Mouse (Mus musculus) erythroblast, adult 5-6 weeks (primary cell): ENCODE results near the gene Ntm. TPM values are rescaled to one million over a fixed set of nuclear protein-coding genes. Genes with fewer than 3 reads are reported as not detected.

Source experiments
- ATAC-seq: replicated peaks from 2 replicates; pipeline ENCODE4 v1.8.0; 2016; ENCODE audit warnings: moderate number of reproducible peaks, mild to moderate bottlenecking, moderate TSS enrichment, inconsistent platforms; ENCODE audit not compliant: poor library complexity, low FRiP score, severe bottlenecking
- total RNA-seq, 2 experiments: library from RNA; stranded (forward) in 1 of 2; stranded (reverse) in 1 of 2; fragments of 150-400 nt in 1 of 2; fragments of 200-764, 138-1000 nt in 1 of 2; gene quantifications; 2 replicates each; pipeline versions ENCODE4 v1.2.3 to v1.2.4; 2015 to 2017; ENCODE audit warnings: low replicate concordance in 2 of 2

Gene Ntm
- total RNA-seq (2015; ENCODE audit: low replicate concordance) (not detected in 2 replicates), total RNA-seq (2017; ENCODE audit: low replicate concordance) (not detected in 2 replicates)

GRCm38 (mm10) chr9:29962978-29963377, at the start of gene Ntm:
Ntm (minus strand) TSS chr9:29963141.
- ATAC-seq: no peak

GRCm38 (mm10) chr9:30005701-30006100, 42.8 kb upstream of the Ntm start:
- no peak for ATAC-seq

GRCm38 (mm10) chr9:30003612-30004011, 40.7 kb upstream of the Ntm start:
- ATAC-seq: no peak

GRCm38 (mm10) chr9:29981177-29981915, 18.4 kb upstream of the Ntm start:
- ATAC-seq: no peak

- ATAC-seq: no peak
Observed at GRCm38 (mm10) chr9:29961954-29962867, 730 bp downstream of the Ntm start.

GRCm38 (mm10) chr9:29961512-29961911, 1.4 kb downstream of the Ntm start:
- ATAC-seq: no peak

- ATAC-seq: no peak
Observed at GRCm38 (mm10) chr9:29960741-29961140, 2.2 kb downstream of the Ntm start.

GRCm38 (mm10) chr9:29960236-29960635, 2.7 kb downstream of the Ntm start:
- ATAC-seq: no peak

GRCm38 (mm10) chr9:29956936-29957335, 6.0 kb downstream of the Ntm start:
- no peak for ATAC-seq

GRCm38 (mm10) chr9:29954031-29954430, 8.9 kb downstream of the Ntm start:
- no peak for ATAC-seq

GRCm38 (mm10) chr9:29949041-29949440, 13.9 kb downstream of the Ntm start:
- ATAC-seq: no peak

- no peak for ATAC-seq
Observed at GRCm38 (mm10) chr9:29943209-29944070, 19.5 kb downstream of the Ntm start.

GRCm38 (mm10) chr9:29942183-29942952, 20.6 kb downstream of the Ntm start:
- no peak for ATAC-seq

GRCm38 (mm10) chr9:29939517-29940034, 23.4 kb downstream of the Ntm start:
- no peak for ATAC-seq

- no peak for ATAC-seq
Observed at GRCm38 (mm10) chr9:29928796-29929195, 34.1 kb downstream of the Ntm start.

- ATAC-seq: no peak
Observed at GRCm38 (mm10) chr9:29925382-29925781, 37.6 kb downstream of the Ntm start.

GRCm38 (mm10) chr9:29898406-29899054, 64.4 kb downstream of the Ntm start:
- no peak for ATAC-seq

GRCm38 (mm10) chr9:29897448-29897847, 65.5 kb downstream of the Ntm start:
- no peak for ATAC-seq
